Mouse (Mus musculus) forebrain, embryonic 12.5 days (tissue): ENCODE data around the gene Parvb. TPM values are rescaled to one million over a fixed set of nuclear protein-coding genes. Genes with fewer than 3 reads are reported as not detected.
A peak's percentile ranks its signal among the peaks of the same experiment; 100 is the strongest.

Experiments
- ATAC-seq: fragments of 200-750 bp; cut with Nextera tagmentation; 2 replicates; pipeline ENCODE4 v1.8.0; 2017; ENCODE audit warnings: moderate TSS enrichment; ENCODE audit not compliant: low FRiP score
- H3K27ac ChIP-seq: fragments of 300-500 bp; sonication (generic); 2 replicates; pipeline ENCODE4 v1.5.1; 2016; ENCODE audit warnings: mild to moderate bottlenecking
- H3K27me3 ChIP-seq: fragments of 300-500 bp; sonication (generic); 2 replicates; pipeline ENCODE4 v1.6.1; 2016; ENCODE audit warnings: mild to moderate bottlenecking
- H3K36me3 ChIP-seq: fragments of 300-500 bp; sonication (generic); replicated peaks from 2 replicates; pipeline ENCODE4 v1.6.1; 2016; ENCODE audit warnings: mild to moderate bottlenecking
- H3K4me1 ChIP-seq: fragments of 300-500 bp; sonication (generic); 2 replicates; pipeline ENCODE4 v1.6.1; 2016
- H3K4me2 ChIP-seq: fragments of 300-500 bp; sonication (generic); 2 replicates; pipeline ENCODE4 v1.6.1; 2016; ENCODE audit warnings: mild to moderate bottlenecking, moderate library complexity
- H3K4me3 ChIP-seq: fragments of 300-500 bp; sonication (generic); replicated peaks from 2 replicates; pipeline ENCODE4 v1.5.1; 2016; ENCODE audit warnings: mild to moderate bottlenecking
- H3K9ac ChIP-seq: fragments of 300-500 bp; sonication (generic); 2 replicates; pipeline ENCODE4 v1.6.1; 2016; ENCODE audit warnings: mild to moderate bottlenecking
- H3K9me3 ChIP-seq: fragments of 300-500 bp; sonication (generic); 2 replicates; pipeline ENCODE4 v1.6.1; 2016
- WGBS: fragments of 180-500 bp; shearing (Covaris S2); methylation state at CpG from one replicate; pipeline ENCODE4 v1.1.7; 2016; 5-methylcytosine and 5-hydroxymethylcytosine counted together
- polyA plus RNA-seq: library from polyadenylated mRNA; unstranded; fragments of >200 nt; fragmentation: Nextera tagmentation; extraction: Ambion mirVana; gene quantifications from 2 replicates; pipeline ENCODE4 v1.2.1, GENCODE M21; 2016

Gene Parvb
- polyA plus RNA-seq, 1 experiment from 2014 or later = 2.4 TPM

DNA sequence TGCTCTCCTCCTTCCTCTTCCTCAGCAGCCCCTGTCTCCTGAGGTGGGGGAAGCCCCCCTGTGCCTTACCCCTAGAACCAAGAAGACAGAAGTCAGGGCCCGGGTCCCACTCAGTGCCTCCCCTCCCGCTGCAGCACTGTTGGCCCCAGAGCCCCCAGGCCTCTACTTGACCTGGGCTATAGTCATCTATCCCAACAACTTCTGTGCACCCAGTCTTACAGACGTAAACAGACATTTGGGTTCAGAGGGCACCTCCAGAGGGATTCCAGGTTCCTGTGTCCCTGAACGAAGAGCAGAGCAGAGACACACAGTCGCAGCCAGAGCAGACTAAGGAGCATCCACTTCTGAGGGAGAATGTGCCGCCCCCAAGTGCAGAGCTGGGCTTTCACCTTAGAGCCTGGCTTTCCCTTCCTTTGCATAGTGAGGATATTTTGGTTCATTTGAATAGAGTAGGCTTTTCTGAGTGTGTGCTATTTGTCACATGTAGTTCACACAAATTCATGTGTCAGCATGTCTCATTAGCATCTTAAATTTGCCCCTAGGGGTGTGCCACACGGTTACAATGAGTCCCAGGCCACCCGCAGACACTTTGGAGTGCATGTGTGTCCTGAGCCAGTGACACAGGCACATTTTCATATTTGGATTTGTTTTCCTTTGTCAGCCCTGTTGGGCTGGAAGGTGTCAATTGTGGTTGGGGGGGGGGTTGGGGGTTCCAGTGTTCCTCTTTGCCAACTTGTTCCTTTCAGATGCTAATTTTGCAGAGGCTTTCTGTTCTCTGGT is 70.0 kb downstream of the Parvb start:
- Histone ChIP-seq H3K4me1 (peaks cover 85% of the 10 kb centered on the region), H3K9me3 (no peaks in the 10 kb centered on the region), H3K4me3 (no peak overlapping the region), H3K4me2 (peak overlapping the region; percentile 22), H3K9ac (peak overlapping the region; percentile 25; the same call in 1 of the 2 replicates), H3K36me3 (no peaks in the 10 kb centered on the region), H3K27me3 (peaks cover 34% of the 10 kb centered on the region), H3K27ac (peak overlapping the region; percentile 81)
- 8% methylated on average over 8 of the region's 8 CpGs for WGBS
- no peak; the same call in 1 of the 2 replicates for ATAC-seq

DNA sequence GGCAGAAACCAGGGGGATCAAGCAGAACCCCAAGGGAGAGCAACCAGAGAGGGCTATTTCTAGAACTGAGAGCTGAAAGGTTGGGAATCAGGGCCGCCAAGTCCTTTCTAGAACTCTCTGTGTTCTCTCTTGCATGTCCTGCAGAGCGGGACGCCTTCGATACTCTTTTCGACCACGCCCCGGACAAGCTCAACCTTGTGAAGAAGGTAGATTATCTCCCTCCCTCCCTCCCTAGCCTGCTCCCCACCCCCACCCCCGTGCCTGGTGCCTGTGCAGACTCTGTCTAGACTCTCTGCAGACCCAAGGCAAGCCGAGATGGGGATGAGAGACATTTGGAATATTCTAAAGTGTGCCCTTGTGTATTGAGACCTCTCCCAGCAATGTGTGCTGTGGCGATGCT is 71.4 kb downstream of the Parvb start:
- ATAC-seq = no peak
- peaks cover 77% of the 10 kb centered on the region for H3K4me1 ChIP-seq
- no peak overlapping the region for H3K4me2 ChIP-seq
- H3K27ac ChIP-seq = no peak overlapping the region
- H3K36me3 ChIP-seq = no peaks in the 10 kb centered on the region
- no peak overlapping the region for H3K9ac ChIP-seq
- H3K4me3 ChIP-seq = no peak overlapping the region
- 65% methylated on average over 10 of the region's 10 CpGs for WGBS
- H3K27me3 ChIP-seq = peaks cover 26% of the 10 kb centered on the region
- no peaks in the 10 kb centered on the region for H3K9me3 ChIP-seq

DNA sequence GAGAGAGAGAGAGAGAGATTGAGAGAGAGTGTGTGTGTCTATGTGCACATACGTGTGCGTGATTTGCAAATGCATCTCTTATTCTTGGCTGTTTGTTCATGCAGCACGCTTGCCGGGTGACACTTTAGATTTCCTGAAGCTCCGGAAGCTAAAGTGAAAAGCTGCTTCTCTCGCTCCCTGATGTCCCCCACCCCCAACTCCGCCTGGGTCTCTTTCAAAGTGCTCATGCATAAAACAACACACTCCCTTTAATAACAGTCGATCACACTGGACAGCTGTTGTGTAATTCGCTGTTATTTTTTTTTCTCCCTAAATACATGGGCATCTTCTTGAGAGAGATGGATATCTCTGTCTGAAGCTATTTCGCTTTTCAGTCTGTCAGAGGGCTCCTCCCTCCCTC is 73.5 kb downstream of the Parvb start:
- no peaks in the 10 kb centered on the region for H3K36me3 ChIP-seq
- peaks cover 17% of the 10 kb centered on the region for H3K27me3 ChIP-seq
- H3K9ac ChIP-seq = no peak overlapping the region
- no peaks in the 10 kb centered on the region for H3K9me3 ChIP-seq
- 52% methylated on average over 10 of the region's 10 CpGs for WGBS
- no peak overlapping the region for H3K4me3 ChIP-seq
- peaks cover 60% of the 10 kb centered on the region for H3K4me1 ChIP-seq
- H3K4me2 ChIP-seq = no peak overlapping the region
- no peak for ATAC-seq
- H3K27ac ChIP-seq = peak overlapping the region; percentile 50

DNA sequence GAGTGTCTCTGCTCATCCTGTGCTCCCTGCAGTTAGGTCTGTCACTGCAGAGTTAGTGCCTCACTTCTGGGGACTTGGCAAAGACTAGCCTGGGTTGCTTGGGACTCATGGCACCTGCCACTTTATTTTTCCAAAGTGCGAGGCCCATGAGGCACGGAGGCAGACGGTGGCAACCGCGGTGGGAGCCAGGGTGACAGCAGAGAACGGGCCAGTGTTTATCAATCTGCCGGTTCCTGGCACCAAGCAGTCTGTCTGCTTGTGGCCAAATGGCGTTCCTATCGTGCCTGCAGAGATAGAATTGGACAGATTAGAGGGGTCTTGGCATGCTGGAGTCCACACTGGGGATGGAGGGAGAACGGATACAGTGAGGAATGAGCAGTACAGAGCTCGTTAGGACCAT is 78.4 kb downstream of the Parvb start:
- Histone ChIP-seq H3K4me2 (no peak overlapping the region), H3K27ac (0 out of 2 replicates have a peak overlapping the region, but pooled peaks have one; percentile 9), H3K4me3 (no peak overlapping the region), H3K9ac (no peak overlapping the region), H3K36me3 (no peaks in the 10 kb centered on the region), H3K27me3 (peaks cover 21% of the 10 kb centered on the region), H3K9me3 (no peaks in the 10 kb centered on the region), H3K4me1 (peaks cover 53% of the 10 kb centered on the region)
- WGBS = 72% methylated on average over 11 of the region's 11 CpGs
- no peak for ATAC-seq

DNA sequence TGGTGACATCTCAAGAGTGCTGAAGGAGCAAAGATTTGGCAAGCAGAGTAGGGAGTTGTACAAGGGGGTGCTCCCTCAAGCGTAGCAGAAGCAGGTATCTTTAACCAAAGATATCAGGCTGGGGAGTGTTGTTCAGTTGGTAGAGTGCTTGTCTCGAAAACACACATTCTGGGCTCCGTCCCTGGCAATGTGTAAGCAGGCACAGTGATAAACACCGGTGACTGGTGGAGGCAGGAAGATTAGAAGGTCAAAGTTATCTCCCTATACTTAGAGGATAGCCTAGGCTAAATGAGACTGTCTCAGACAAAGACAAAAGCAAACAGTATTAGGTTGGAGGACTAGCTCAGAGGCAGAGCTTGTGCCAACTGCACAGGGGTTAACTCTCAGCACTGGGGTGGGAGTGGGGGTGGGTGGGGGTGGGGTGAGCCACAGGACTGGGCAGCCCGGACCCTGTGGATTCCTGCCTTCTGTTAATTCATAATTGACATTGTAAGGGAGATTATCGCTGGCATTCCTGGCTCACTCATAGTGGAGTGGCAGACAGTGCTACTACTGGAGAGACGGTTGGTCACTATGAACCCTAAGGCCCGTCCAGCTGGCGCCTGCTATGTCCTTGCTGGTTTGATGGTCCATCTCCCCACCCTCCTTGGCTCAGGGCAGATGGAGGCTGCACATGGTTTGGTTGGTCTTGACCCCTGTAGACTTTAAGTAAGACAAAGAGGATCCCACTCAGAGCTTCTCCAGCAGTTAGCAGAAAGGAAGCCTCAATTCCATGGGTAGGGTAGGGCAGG is 79.6 kb downstream of the Parvb start:
- Histone ChIP-seq H3K9me3 (no peaks in the 10 kb centered on the region), H3K36me3 (no peaks in the 10 kb centered on the region), H3K27ac (no peak overlapping the region), H3K4me2 (no peak overlapping the region), H3K4me1 (peaks cover 51% of the 10 kb centered on the region), H3K4me3 (no peak overlapping the region), H3K27me3 (peaks cover 24% of the 10 kb centered on the region), H3K9ac (no peak overlapping the region)
- 79% methylated on average over 9 of the region's 9 CpGs for WGBS
- ATAC-seq = no peak

DNA sequence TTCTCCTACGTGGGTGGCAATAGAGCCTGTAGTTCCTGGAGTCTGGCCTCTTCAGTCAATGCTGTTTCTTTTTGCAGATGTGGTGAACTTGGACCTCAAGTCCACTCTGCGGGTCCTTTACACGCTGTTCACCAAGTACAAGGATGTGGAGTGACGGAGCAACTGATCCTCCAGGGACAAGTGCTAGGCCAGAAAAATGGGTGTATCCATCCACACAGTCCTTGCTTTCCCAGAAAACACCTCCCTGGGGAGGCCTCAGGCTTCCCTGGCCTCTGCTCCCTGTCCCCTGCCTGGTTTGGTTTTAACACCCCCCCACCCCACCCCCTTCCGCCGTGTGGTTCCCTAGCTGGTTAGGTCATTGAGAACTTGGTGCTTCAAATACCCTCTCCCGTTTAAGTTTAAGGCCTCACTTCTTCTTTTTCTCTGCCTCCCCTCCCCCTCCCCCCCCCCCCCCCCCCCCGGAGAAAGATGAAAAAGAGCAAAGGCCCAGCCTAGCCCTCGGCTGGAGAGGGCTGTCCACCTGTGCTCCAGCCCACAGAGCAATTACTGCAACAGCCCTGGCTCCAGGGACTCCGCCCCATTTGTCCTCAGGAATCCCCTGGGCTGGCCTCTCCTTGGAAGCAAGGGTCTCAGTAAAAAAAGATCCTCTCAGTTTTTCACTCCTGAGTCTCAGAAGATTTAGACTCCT is 81.2 kb downstream of the Parvb start:
- no peak for ATAC-seq
- peaks cover 51% of the 10 kb centered on the region for H3K4me1 ChIP-seq
- no peak overlapping the region for H3K4me3 ChIP-seq
- 56% methylated on average over 9 of the region's 10 CpGs for WGBS
- H3K9ac ChIP-seq = no peak overlapping the region
- H3K9me3 ChIP-seq = no peaks in the 10 kb centered on the region
- H3K4me2 ChIP-seq = no peak overlapping the region
- no peak overlapping the region for H3K27ac ChIP-seq
- peaks cover 24% of the 10 kb centered on the region for H3K27me3 ChIP-seq
- H3K36me3 ChIP-seq = no peaks in the 10 kb centered on the region

DNA sequence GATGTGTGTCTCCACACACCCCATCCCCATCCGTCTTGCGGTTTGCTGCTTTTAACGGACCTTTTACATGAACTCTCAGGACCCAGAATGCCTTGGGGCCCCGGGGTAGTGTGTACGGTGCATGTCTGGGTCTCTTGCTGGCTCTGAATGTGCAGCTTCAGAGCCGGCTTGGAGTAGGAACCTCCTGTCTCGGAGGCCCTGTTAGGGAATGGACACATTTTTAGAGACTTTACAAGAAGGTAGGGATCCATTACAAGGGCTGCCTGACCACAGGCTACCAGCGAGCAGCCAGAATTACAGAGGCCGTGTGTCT is 81.7 kb downstream of the Parvb start:
- no peaks in the 10 kb centered on the region for H3K36me3 ChIP-seq
- H3K27me3 ChIP-seq = peaks cover 24% of the 10 kb centered on the region
- no peak overlapping the region for H3K9ac ChIP-seq
- no peak overlapping the region for H3K4me2 ChIP-seq
- no peak overlapping the region for H3K27ac ChIP-seq
- no peaks in the 10 kb centered on the region for H3K9me3 ChIP-seq
- H3K4me3 ChIP-seq = no peak overlapping the region
- 29% methylated on average over 9 of the region's 9 CpGs for WGBS
- ATAC-seq = no peak
- H3K4me1 ChIP-seq = peaks cover 51% of the 10 kb centered on the region

DNA sequence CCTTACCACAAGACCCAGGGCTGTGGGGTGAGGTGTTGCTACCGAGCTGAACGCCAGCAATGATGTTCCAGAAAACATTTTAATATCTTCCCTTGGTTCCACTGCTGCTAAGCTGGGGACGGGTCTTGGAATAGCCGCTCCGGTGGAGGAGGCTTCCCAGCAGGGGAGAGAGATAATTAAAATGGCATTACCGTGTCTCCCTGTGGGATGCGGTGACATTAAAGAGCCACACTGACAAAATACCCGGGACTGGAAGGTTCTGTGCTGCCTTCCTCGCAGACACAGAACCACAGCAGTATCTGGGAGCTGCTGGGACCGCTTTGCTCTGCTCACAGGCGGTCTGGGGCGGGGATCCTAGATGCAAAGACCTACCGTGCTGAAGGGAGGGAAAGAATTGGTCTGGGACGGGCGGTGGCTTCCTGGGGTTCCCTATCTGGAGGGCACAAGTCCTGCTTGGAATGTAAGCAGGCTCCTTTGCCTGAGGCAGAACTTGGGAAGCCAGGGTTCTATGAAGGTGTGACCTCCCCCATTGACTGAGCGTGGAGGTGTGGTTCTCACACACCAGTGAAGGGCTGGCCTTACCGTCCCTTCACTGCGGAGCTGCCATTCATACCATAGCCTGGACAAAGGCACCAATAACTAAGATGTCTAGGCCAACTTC is 82.7 kb downstream of the Parvb start:
- WGBS = 13% methylated on average over 18 of the region's 18 CpGs
- no peak for ATAC-seq
- peaks cover 49% of the 10 kb centered on the region for H3K4me1 ChIP-seq

DNA sequence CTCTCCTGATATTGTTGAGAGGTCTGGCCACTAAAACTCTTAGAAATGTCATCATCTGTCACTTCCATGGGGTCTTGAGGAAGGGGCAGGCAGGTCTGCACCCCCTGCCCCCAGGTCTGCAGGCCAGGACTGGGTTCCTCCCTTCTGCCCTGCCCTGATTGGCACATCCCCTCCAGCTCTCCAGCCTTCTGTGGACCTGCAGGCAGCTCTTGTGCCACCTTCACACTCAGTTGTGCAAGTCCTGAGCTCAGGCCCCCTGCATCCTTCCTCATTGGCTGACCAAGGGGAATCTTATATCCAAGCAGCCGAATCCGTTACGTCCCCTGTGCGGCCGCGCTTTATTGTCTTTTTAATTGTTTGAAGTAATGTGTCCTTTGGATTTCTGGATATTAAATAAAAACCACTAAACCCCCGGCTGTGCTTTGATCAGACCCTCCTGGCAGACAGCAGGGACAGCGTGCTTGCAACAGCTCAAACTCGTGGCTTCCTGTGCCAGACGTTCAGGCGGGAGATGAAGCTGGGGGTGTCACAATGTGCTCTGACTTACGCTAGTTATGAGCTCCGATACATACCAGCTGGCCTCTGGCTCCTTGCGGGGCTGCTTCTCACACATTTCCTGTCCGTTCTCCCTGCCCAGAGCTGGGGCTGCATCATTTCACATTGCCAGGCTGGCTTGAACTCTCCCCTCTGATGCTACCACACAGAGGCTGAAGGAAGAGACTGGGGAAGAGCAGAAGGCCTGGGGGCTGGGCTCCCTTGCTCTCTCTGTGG is 83.6 kb downstream of the Parvb start:
- Histone ChIP-seq H3K27me3 (peaks cover 24% of the 10 kb centered on the region), H3K9ac (no peak overlapping the region), H3K36me3 (no peaks in the 10 kb centered on the region), H3K4me3 (no peak overlapping the region), H3K4me2 (no peak overlapping the region), H3K27ac (0 out of 2 replicates have a peak overlapping the region, but pooled peaks have one; percentile 21), H3K4me1 (peaks cover 46% of the 10 kb centered on the region), H3K9me3 (no peaks in the 10 kb centered on the region)
- WGBS = 66% methylated on average over 15 of the region's 15 CpGs
- no peak for ATAC-seq

More for the DNA sequence above, 82.7 kb downstream of the Parvb start:
- no peak overlapping the region for H3K9ac ChIP-seq
- no peak overlapping the region for H3K4me3 ChIP-seq
- H3K27ac ChIP-seq = peak overlapping the region; percentile 65
- H3K4me2 ChIP-seq = 0 out of 2 replicates have a peak overlapping the region, but pooled peaks have one; percentile 1
- H3K9me3 ChIP-seq = no peaks in the 10 kb centered on the region
- H3K27me3 ChIP-seq = peaks cover 24% of the 10 kb centered on the region
- no peaks in the 10 kb centered on the region for H3K36me3 ChIP-seq

DNA sequence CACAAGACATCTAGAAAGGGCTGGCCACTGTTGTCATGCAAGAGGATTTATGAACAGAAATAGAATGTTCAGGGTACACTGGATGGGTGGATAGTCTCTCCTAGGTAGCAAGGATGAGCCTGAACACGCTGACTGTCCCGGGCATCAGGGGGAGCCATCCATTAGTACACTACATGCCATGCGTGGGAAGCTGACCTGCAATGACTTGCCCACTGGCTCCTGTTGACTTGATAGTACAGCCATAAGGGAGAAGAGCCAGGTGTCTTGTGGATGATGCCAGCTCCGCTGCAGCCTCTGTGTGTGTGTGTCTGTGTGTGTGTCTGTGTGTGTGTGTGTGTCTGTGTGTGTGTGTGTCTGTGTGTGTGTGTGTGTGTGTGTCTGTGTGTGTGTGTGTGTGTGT is 87.5 kb downstream of the Parvb start:
- Histone ChIP-seq H3K4me3 (no peak overlapping the region), H3K27ac (no peak overlapping the region), H3K9me3 (no peaks in the 10 kb centered on the region), H3K4me2 (no peak overlapping the region), H3K36me3 (no peaks in the 10 kb centered on the region), H3K9ac (no peak overlapping the region), H3K4me1 (peaks cover 23% of the 10 kb centered on the region), H3K27me3 (0 out of 2 replicates have a peak, but pooled peaks cover 3% of the 10 kb centered on the region)
- WGBS = 96% methylated on average over 4 of the region's 4 CpGs
- no peak for ATAC-seq

DNA sequence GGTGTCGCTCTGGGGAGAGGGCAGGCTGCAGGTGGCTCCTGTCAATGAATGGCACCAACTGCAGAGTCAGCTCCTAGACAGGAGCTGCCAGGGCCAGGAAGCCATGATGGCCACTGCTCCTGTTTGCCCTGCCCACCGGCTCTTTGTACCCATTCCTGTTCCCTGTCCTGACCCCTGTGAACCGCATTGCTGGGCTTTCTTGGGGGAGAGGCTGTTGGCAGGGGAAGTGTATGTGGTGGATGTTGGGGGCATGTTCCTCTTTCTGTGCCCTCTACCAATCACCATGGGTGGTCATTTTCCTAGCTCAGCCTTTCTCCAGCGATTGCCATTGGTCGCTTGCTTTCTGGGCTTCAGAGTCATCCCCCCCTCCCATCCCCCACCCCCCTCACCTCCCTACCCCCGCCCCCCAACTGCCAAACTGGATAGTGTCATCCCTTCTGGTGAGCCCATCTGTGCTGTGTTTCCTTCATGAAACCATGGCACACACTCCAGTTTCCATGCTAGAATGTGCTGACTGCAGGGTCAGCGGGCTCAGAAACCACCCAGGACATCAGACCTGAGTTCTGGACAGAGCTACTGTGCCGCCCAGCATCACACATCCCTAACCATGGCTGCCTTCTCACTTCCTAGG is 89.8 kb downstream of the Parvb start:
- Histone ChIP-seq H3K4me3 (no peak overlapping the region), H3K27me3 (0 out of 2 replicates have a peak, but pooled peaks cover 4% of the 10 kb centered on the region), H3K27ac (no peak overlapping the region), H3K4me2 (no peak overlapping the region), H3K36me3 (no peaks in the 10 kb centered on the region), H3K4me1 (peaks cover 9% of the 10 kb centered on the region; the same call in 1 of the 2 replicates), H3K9me3 (no peaks in the 10 kb centered on the region), H3K9ac (no peak overlapping the region)
- no peak for ATAC-seq
- WGBS = 74% methylated on average over 8 of the region's 8 CpGs
